Mouse (Mus musculus) spleen, adult 12 weeks (tissue): ENCODE measurements around the gene Phactr2.
"Not testable (repeated sequence)": the region's sequence is repeated elsewhere in the genome, so short reads cannot be mapped to it uniquely, and the experiment has no call there.

ENCODE experiments used
- DNase-seq: peaks from one replicate; pipeline ENCODE4 v3.0.0; 2022; ENCODE audit warnings: low spot score

Gene Phactr2

GRCm38 (mm10) chr10:13473833-13474567, at the start of gene Phactr2:
Gene Phactr2 (minus strand): TSS chr10:13474412.
- peak; percentile 9 for DNase-seq

DNA sequence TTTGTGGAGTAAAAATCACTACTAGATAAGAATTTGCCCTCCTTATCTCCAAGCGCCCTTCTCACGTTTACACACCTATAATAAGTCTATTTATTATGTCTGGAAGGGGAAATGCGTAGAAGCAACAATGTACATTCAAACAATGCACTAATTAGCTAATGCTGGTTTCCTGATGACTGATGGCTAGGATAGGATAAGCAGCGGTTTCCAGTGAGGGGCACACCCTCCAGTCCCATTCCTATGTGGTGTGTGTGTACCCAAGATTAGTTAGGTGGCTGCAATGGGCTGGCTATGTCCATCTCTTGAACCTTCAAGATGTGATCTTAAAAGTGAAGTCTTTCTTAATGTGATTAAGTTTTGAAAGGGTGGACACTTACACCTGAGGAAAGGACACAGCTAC, 47.6 kb upstream of the Phactr2 start:
- DNase-seq: no peak

GRCm38 (mm10) chr10:13502371-13502770, 28.2 kb upstream of the Phactr2 start:
- peak; percentile 11 for DNase-seq

- not testable (repeated sequence) for DNase-seq
These were observed 27.3 kb upstream of the Phactr2 start for GRCm38 (mm10) chr10:13501533-13501932.

GRCm38 (mm10) chr10:13500938-13501496, 26.8 kb upstream of the Phactr2 start:
- peak; percentile 70 for DNase-seq

- no peak for DNase-seq
These were observed 26.3 kb upstream of the Phactr2 start for GRCm38 (mm10) chr10:13500473-13500872.

DNA sequence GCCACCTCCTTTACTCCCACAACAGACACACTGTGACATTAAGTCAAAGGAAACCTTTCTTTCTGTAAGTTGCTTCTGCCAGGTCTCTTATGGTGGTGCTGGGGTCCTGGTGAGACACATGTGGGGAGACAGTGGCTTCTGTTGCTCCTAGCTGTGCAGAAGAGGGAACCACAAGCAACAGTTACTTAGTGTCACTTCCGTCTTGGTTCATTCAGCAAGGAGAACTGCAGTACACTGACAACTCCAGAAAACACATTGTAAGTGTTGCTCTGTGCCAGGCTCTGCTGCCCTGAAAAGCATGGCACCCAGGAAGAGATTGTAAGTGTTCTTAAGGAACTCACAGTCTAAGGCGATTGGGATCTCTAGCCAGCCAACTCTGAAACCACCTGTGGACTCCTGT, 25.1 kb upstream of the Phactr2 start, which contains the start of gene Fuca2:
Gene Fuca2 (plus strand): TSS at position 210 of the 400 bp plus-strand sequence.
- no peak for DNase-seq

- DNase-seq: no peak
These were observed 22.1 kb upstream of the Phactr2 start for GRCm38 (mm10) chr10:13496315-13496714.

GRCm38 (mm10) chr10:13493978-13494686, 19.9 kb upstream of the Phactr2 start:
- no peak for DNase-seq

DNA sequence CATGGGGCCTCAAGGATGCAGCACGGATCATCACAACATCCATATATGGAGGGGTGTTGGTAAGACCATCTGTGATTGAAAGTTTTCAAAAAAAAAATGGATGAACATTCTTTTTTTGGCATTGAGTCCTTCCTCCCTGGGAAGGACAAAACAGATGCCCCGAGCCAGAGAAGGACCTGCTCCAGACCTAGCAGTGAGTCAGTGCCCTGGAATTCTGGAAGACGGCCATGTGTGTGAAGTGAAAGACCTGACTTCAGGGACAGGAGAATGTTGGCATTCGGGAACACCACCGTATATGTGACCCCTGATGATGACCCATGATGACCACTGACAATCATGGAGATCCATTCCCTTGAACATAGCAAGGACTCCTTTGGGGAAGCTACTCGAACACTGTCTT, 15.5 kb upstream of the Phactr2 start:
- DNase-seq: no peak

DNA sequence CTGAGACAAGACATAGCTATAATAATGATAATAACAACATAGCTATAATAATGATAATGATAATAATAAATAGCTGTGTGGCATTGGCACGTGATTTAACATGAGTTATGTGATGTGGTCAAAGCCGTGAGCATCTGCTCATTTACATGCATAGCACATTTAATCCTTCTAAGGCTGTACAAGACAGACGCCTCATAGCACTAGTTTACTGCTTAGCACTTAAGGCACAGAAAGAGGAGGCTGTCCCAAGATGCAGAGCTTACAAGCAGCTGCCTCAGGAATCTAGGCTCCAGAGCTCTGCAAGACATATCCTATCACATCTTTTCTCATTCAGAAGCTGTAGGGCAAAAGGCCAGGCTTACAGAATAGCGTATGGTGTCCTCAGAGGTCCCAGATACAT, 11.7 kb upstream of the Phactr2 start:
- no peak for DNase-seq

GRCm38 (mm10) chr10:13479341-13479740, 5.1 kb upstream of the Phactr2 start:
- no peak for DNase-seq

DNA sequence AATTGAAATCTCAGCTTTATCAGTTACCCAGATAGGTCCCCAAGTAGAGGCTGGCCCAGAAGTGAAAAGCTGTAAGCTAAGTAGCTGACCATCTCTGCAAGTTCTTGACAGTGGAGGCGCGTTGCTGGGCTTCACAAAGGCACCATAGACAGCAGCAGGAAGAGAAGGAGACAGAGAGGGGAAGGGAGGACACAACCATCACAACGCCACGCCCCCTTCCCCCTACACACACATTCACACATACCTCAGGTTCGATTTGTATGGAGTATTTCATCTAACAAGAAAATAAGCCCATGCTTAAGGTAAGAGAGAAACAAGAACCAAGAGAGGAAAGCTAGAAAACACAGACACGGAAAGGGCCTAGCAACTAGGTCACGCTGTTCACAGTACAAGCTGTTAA, 909 bp upstream of the Phactr2 start:
- DNase-seq: no peak

DNA sequence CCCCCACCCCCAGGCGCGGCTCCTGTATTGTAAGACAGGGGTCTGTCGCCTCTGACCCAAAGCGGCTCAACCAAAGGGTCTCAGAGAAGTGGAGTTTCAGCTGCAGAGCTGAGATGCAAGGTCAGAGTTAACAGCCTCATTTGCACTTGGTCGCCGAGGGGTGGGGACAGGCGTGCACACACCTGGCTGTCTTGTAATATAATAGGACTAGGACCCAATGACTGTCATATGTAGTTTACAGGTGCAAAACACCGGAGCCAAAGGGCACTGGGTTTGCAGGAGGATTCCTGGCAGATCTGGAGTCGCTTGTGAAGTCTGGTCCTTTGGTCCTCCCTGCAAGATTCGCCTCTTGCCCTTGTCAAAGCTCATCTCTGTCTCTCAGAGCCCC, 350 bp upstream of the Phactr2 start:
- DNase-seq: no peak

DNA sequence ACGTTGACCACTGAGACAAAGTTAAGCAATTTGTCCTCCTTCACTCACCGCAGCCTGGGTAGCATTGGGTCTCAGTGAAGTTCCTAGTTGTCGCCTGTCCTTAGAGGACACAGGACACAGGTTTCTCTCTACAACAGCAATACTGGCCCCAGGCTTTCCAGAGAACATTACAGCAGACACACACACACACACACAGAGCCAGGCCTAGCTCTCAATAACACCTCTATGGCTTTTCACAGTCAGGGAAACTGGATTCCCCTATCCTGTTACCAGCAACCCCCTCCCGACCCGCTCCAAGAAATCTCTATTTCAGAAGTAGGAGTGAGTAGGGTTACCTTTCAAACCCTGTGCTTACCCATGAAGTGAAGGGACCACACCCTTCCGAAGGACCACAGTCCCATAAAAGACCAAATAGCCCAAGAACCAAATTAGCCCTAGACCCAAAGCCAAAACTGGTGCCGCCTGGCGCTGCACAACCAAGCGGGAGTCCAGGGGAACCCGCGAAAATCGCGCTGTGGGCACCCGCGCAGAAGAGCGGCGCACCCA, 852 bp downstream of the Phactr2 start:
- DNase-seq: no peak

- DNase-seq: no peak
These were observed 4.0 kb downstream of the Phactr2 start for GRCm38 (mm10) chr10:13470236-13470635.

DNA sequence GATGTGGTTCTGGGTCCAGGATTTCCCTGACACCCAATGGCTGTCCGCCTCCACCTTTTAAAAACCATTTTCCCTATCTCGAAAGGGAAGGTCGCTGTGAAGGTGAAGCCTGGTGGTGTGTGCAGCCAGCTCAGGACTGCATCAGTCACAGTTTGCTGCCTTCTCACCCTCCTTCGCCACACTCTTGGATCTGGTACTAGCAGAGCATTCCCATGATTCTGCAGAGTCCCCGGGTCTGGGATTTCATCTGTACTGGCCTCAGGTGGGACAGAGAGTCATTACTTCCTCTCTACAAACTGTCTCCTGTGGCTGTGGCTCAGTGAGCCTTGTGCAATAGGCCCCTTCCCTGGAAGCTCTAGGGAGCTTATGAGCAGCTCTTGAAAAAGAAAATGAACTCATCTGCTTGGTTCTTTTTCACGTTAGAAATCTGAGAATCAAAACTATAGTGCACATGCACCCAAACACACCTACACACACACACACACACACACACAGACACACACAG, 6.1 kb downstream of the Phactr2 start:
- DNase-seq: not testable (repeated sequence)

DNA sequence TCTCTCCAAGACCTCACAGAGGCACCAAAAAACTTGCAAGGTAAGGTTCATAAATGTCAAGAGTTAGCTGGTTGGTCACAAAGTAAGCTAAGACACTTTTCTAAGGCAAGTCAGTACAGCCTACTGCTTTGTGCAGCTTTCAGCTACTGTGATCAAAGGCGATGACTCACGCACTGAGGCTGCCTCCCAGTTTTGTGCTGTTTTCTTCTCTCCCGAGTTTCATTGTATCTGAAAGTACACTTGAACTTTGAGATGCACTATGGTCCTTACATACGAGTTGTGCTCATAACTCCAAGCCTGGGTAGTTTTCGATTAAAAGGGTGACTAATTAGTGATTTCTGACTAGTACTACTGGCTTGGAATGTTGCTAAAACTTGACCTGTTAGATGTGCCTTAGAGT, 7.3 kb downstream of the Phactr2 start:
- no peak for DNase-seq

GRCm38 (mm10) chr10:13464295-13464694, 9.9 kb downstream of the Phactr2 start:
- not testable (repeated sequence) for DNase-seq

DNA sequence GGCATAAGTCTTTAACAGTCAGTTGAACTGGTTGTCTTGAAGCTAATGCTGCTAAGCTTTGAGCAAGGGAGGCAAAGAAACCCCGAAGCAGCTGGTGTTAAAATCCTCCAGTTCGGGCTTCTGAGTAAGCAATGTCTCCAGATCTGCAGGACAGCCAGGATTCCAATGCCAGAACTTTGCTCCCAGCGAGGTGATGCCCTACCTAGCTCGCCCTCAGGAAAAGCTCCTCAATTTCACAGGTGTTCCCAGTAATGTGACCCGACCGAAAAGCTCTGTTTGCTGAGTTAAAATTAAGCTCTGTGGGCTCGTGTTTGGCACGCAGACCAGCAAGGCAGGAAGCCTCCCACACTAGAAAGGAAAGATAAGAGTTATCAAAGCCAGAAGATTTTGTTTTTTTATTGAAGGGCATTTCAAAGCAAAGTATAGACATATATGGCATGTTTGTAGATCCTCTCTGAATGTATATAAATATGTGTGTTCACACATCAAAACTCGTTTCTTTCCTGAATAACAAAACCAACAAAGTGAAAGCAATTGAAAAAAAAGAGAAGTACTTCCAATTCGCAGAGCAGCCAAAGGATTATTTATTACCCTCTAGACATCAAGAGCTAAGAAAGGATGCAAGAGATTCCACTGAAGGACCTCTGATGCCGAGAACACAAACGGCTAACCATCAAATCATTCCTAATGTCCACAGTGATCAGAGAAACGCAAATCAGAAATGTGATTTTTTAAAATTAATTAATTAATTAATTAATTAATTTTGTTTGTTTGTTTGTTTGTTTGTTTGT, 20.8 kb downstream of the Phactr2 start:
- DNase-seq: no peak

GRCm38 (mm10) chr10:13451640-13452039, 22.6 kb downstream of the Phactr2 start:
- DNase-seq: no peak
